Mouse (Mus musculus): ENCODE results near the gene Btaf1.

Btaf1 gene

GRCm38 (mm10) chr19:36922015-36922414, 3.9 kb upstream of the Btaf1 start:
- in situ Hi-C loops (cut with MboI, MseI), result no loop called here

GRCm38 (mm10) chr19:36922936-36923335, 2.9 kb upstream of the Btaf1 start:
- in situ Hi-C loops (cut with MboI, MseI), result no loop called here

- in situ Hi-C loops (cut with MboI, MseI), result no loop called here
These were observed 816 bp downstream of the Btaf1 start for GRCm38 (mm10) chr19:36926553-36927236.

- in situ Hi-C loops (cut with MboI, MseI), result no loop called here
These were observed 2.0 kb downstream of the Btaf1 start for GRCm38 (mm10) chr19:36927800-36928361.

GRCm38 (mm10) chr19:36929816-36930215, 3.9 kb downstream of the Btaf1 start:
- in situ Hi-C loops (cut with MboI, MseI), result no loop called here

GRCm38 (mm10) chr19:36932097-36932496, 6.2 kb downstream of the Btaf1 start:
- in situ Hi-C loops (cut with MboI, MseI), result no loop called here

GRCm38 (mm10) chr19:36932613-36933012, 6.7 kb downstream of the Btaf1 start:
- in situ Hi-C loops (cut with MboI, MseI), result no loop called here

GRCm38 (mm10) chr19:36936285-36936684, 10.4 kb downstream of the Btaf1 start:
- in situ Hi-C loops (cut with MboI, MseI), result no loop called here

GRCm38 (mm10) chr19:36938008-36938407, 12.1 kb downstream of the Btaf1 start:
- in situ Hi-C loops (cut with MboI, MseI), result no loop called here

GRCm38 (mm10) chr19:36940064-36940463, 14.2 kb downstream of the Btaf1 start:
- in situ Hi-C loops (cut with MboI, MseI), result no loop called here

- in situ Hi-C loops (cut with MboI, MseI), result no loop called here
These were observed 27.8 kb downstream of the Btaf1 start for GRCm38 (mm10) chr19:36953637-36954206.

GRCm38 (mm10) chr19:36958331-36958730, 32.5 kb downstream of the Btaf1 start:
- in situ Hi-C loops (cut with MboI, MseI), result no loop called here

- in situ Hi-C loops (cut with MboI, MseI), result loop anchor here (5.0 kb wide), 2 partner anchors 79 to 276 kb away; no protein-coding TSS in a partner anchor
These were observed 35.4 kb downstream of the Btaf1 start for GRCm38 (mm10) chr19:36961320-36961719.

- in situ Hi-C loops (cut with MboI, MseI), result loop anchor here (5.0 kb wide), 2 partner anchors 80 to 275 kb away; no protein-coding TSS in a partner anchor
These were observed 36.8 kb downstream of the Btaf1 start for GRCm38 (mm10) chr19:36962544-36963260.

GRCm38 (mm10) chr19:37004557-37004956, 78.7 kb downstream of the Btaf1 start:
- in situ Hi-C loops (cut with MboI, MseI), result no loop called here

- in situ Hi-C loops (cut with MboI, MseI), result no loop called here
These were observed 84.0 kb downstream of the Btaf1 start for GRCm38 (mm10) chr19:37009878-37010281.

- in situ Hi-C loops (cut with MboI, MseI), result no loop called here
These were observed 87.6 kb downstream of the Btaf1 start for GRCm38 (mm10) chr19:37013461-37013860.

GRCm38 (mm10) chr19:37014173-37014939, 88.5 kb downstream of the Btaf1 start:
- in situ Hi-C loops (cut with MboI, MseI), result no loop called here

- in situ Hi-C loops (cut with MboI, MseI), result no loop called here
These were observed 91.0 kb downstream of the Btaf1 start for GRCm38 (mm10) chr19:37016890-37017289.

- in situ Hi-C loops (cut with MboI, MseI), result no loop called here
These were observed 92.5 kb downstream of the Btaf1 start for GRCm38 (mm10) chr19:37018411-37018810.

- in situ Hi-C loops (cut with MboI, MseI), result no loop called here
These were observed 93.1 kb downstream of the Btaf1 start for GRCm38 (mm10) chr19:37018931-37019330.

GRCm38 (mm10) chr19:37020531-37020930, 94.7 kb downstream of the Btaf1 start:
- in situ Hi-C loops (cut with MboI, MseI), result no loop called here
